Mouse (Mus musculus): ENCODE measurements around the gene Zhx3. TPM values are rescaled to one million over a fixed set of nuclear protein-coding genes. Genes with fewer than 3 reads are reported as not detected.

Zhx3 gene
- polyA plus RNA-seq, 1 experiment = 1.1 TPM

- Histone ChIP-seq H3K4me1 (ENCODE audit: control insufficient read depth, insufficient read depth, low read length) (no peaks in the 10 kb centered on the region), H3K9me3 (replicated peaks; ENCODE audit: control insufficient read depth, insufficient read depth, low read length, poor library complexity, severe bottlenecking) (no peaks in the 10 kb centered on the region), H3K4me3 (ENCODE audit: low read depth, low read length) (no peak overlapping the region), H3K36me3 (ENCODE audit: control insufficient read depth, insufficient read depth, low read length, poor library complexity, severe bottlenecking) (no peaks in the 10 kb centered on the region), H3K27me3 (ENCODE audit: control insufficient read depth, insufficient read depth, low read length, poor library complexity, severe bottlenecking) (no peaks in the 10 kb centered on the region), H3K9ac (ENCODE audit: low read depth, poor library complexity, severe bottlenecking) (no peak overlapping the region), H3K27ac (ENCODE audit: insufficient read depth, low read length) (no peak overlapping the region)
- TF ChIP-seq POLR2A (IDR thresholded peaks at IDR 0.05; ENCODE audit: insufficient read depth, low read length) (no peak), EP300 (IDR thresholded peaks at IDR 0.05; ENCODE audit: insufficient read depth, low read depth, low read length) (no peak), CTCF (IDR thresholded peaks at IDR 0.05; ENCODE audit: low read depth, low read length) (no peak)
These were observed 104.6 kb downstream of the Zhx3 start for GRCm38 (mm10) chr2:160768097-160768695.

- Histone ChIP-seq H3K4me1 (ENCODE audit: control insufficient read depth, insufficient read depth, low read length) (no peaks in the 10 kb centered on the region), H3K27me3 (ENCODE audit: control insufficient read depth, insufficient read depth, low read length, poor library complexity, severe bottlenecking) (no peaks in the 10 kb centered on the region)
- no peak for TF ChIP-seq POLR2A (IDR thresholded peaks at IDR 0.05; ENCODE audit: insufficient read depth, low read length)
- TF ChIP-seq EP300 (IDR thresholded peaks at IDR 0.05; ENCODE audit: insufficient read depth, low read depth, low read length) = no peak
- no peak for TF ChIP-seq CTCF (IDR thresholded peaks at IDR 0.05; ENCODE audit: low read depth, low read length)
These were observed 105.6 kb downstream of the Zhx3 start for GRCm38 (mm10) chr2:160767201-160767600.

GRCm38 (mm10) chr2:160766371-160766771 lies 106.4 kb downstream of the Zhx3 start:
- peaks cover 6% of the 10 kb centered on the region; the same call in 1 of the 2 replicates for H3K36me3 ChIP-seq (ENCODE audit: control insufficient read depth, insufficient read depth, low read length, poor library complexity, severe bottlenecking)
- H3K27me3 ChIP-seq (ENCODE audit: control insufficient read depth, insufficient read depth, low read length, poor library complexity, severe bottlenecking) = no peaks in the 10 kb centered on the region

More at GRCm38 (mm10) chr2:160767201-160767600, 105.6 kb downstream of the Zhx3 start:
- H3K27ac ChIP-seq (ENCODE audit: insufficient read depth, low read length) = no peak overlapping the region
- H3K4me3 ChIP-seq (ENCODE audit: low read depth, low read length) = no peak overlapping the region
- no peak overlapping the region for H3K9ac ChIP-seq (ENCODE audit: low read depth, poor library complexity, severe bottlenecking)
- H3K36me3 ChIP-seq (ENCODE audit: control insufficient read depth, insufficient read depth, low read length, poor library complexity, severe bottlenecking) = no peaks in the 10 kb centered on the region; the same call in 1 of the 2 replicates
- H3K9me3 ChIP-seq (replicated peaks; ENCODE audit: control insufficient read depth, insufficient read depth, low read length, poor library complexity, severe bottlenecking) = no peaks in the 10 kb centered on the region

GRCm38 (mm10) chr2:160765096-160765495 lies 107.7 kb downstream of the Zhx3 start:
- peaks cover 15% of the 10 kb centered on the region; the same call in 1 of the 2 replicates for H3K36me3 ChIP-seq (ENCODE audit: control insufficient read depth, insufficient read depth, low read length, poor library complexity, severe bottlenecking)
- H3K27ac ChIP-seq (ENCODE audit: insufficient read depth, low read length) = no peak overlapping the region
- H3K4me3 ChIP-seq (ENCODE audit: low read depth, low read length) = no peak overlapping the region
- TF ChIP-seq EP300 (IDR thresholded peaks at IDR 0.05; ENCODE audit: insufficient read depth, low read depth, low read length) = no peak
- TF ChIP-seq POLR2A (IDR thresholded peaks at IDR 0.05; ENCODE audit: insufficient read depth, low read length) = no peak
- TF ChIP-seq CTCF (IDR thresholded peaks at IDR 0.05; ENCODE audit: low read depth, low read length) = no peak
- no peaks in the 10 kb centered on the region for H3K4me1 ChIP-seq (ENCODE audit: control insufficient read depth, insufficient read depth, low read length)
- H3K9ac ChIP-seq (ENCODE audit: low read depth, poor library complexity, severe bottlenecking) = no peak overlapping the region
- no peaks in the 10 kb centered on the region for H3K27me3 ChIP-seq (ENCODE audit: control insufficient read depth, insufficient read depth, low read length, poor library complexity, severe bottlenecking)
- no peaks in the 10 kb centered on the region for H3K9me3 ChIP-seq (replicated peaks; ENCODE audit: control insufficient read depth, insufficient read depth, low read length, poor library complexity, severe bottlenecking)

More at GRCm38 (mm10) chr2:160766371-160766771, 106.4 kb downstream of the Zhx3 start:
- no peak overlapping the region for H3K4me3 ChIP-seq (ENCODE audit: low read depth, low read length)
- no peak overlapping the region for H3K27ac ChIP-seq (ENCODE audit: insufficient read depth, low read length)
- H3K9ac ChIP-seq (ENCODE audit: low read depth, poor library complexity, severe bottlenecking) = no peak overlapping the region
- TF ChIP-seq EP300 (IDR thresholded peaks at IDR 0.05; ENCODE audit: insufficient read depth, low read depth, low read length) = no peak
- TF ChIP-seq POLR2A (IDR thresholded peaks at IDR 0.05; ENCODE audit: insufficient read depth, low read length) = no peak
- TF ChIP-seq CTCF (IDR thresholded peaks at IDR 0.05; ENCODE audit: low read depth, low read length) = no peak
- H3K9me3 ChIP-seq (replicated peaks; ENCODE audit: control insufficient read depth, insufficient read depth, low read length, poor library complexity, severe bottlenecking) = no peaks in the 10 kb centered on the region
- H3K4me1 ChIP-seq (ENCODE audit: control insufficient read depth, insufficient read depth, low read length) = no peaks in the 10 kb centered on the region

- Histone ChIP-seq H3K27me3 (ENCODE audit: control insufficient read depth, insufficient read depth, low read length, poor library complexity, severe bottlenecking) (no peaks in the 10 kb centered on the region), H3K27ac (ENCODE audit: insufficient read depth, low read length) (no peak overlapping the region), H3K9ac (ENCODE audit: low read depth, poor library complexity, severe bottlenecking) (no peak overlapping the region), H3K4me3 (ENCODE audit: low read depth, low read length) (no peak overlapping the region), H3K9me3 (replicated peaks; ENCODE audit: control insufficient read depth, insufficient read depth, low read length, poor library complexity, severe bottlenecking) (no peaks in the 10 kb centered on the region), H3K4me1 (ENCODE audit: control insufficient read depth, insufficient read depth, low read length) (no peaks in the 10 kb centered on the region), H3K36me3 (ENCODE audit: control insufficient read depth, insufficient read depth, low read length, poor library complexity, severe bottlenecking) (peaks cover 20% of the 10 kb centered on the region; the same call in 1 of the 2 replicates)
- TF ChIP-seq EP300 (IDR thresholded peaks at IDR 0.05; ENCODE audit: insufficient read depth, low read depth, low read length) = no peak
- no peak for TF ChIP-seq POLR2A (IDR thresholded peaks at IDR 0.05; ENCODE audit: insufficient read depth, low read length)
- no peak for TF ChIP-seq CTCF (IDR thresholded peaks at IDR 0.05; ENCODE audit: low read depth, low read length)
These were observed 108.4 kb downstream of the Zhx3 start for GRCm38 (mm10) chr2:160764386-160764785.

- Histone ChIP-seq H3K27ac (ENCODE audit: insufficient read depth, low read length) (no peak overlapping the region), H3K4me3 (ENCODE audit: low read depth, low read length) (no peak overlapping the region), H3K36me3 (ENCODE audit: control insufficient read depth, insufficient read depth, low read length, poor library complexity, severe bottlenecking) (peaks cover 20% of the 10 kb centered on the region; the same call in 1 of the 2 replicates), H3K9ac (ENCODE audit: low read depth, poor library complexity, severe bottlenecking) (no peak overlapping the region), H3K9me3 (replicated peaks; ENCODE audit: control insufficient read depth, insufficient read depth, low read length, poor library complexity, severe bottlenecking) (no peaks in the 10 kb centered on the region), H3K4me1 (ENCODE audit: control insufficient read depth, insufficient read depth, low read length) (no peaks in the 10 kb centered on the region), H3K27me3 (ENCODE audit: control insufficient read depth, insufficient read depth, low read length, poor library complexity, severe bottlenecking) (no peaks in the 10 kb centered on the region)
- no peak for TF ChIP-seq EP300 (IDR thresholded peaks at IDR 0.05; ENCODE audit: insufficient read depth, low read depth, low read length)
- TF ChIP-seq POLR2A (IDR thresholded peaks at IDR 0.05; ENCODE audit: insufficient read depth, low read length) = no peak
- TF ChIP-seq CTCF (IDR thresholded peaks at IDR 0.05; ENCODE audit: low read depth, low read length) = no peak
These were observed 109.0 kb downstream of the Zhx3 start for GRCm38 (mm10) chr2:160763816-160764215.
